Mouse (Mus musculus) fibroblast of lung, adult 2 months (primary cell): Measurements from ENCODE around the gene Gcn1l1.

Source experiments
- DNase-seq: peaks from one replicate; pipeline ENCODE4 v3.0.0-alpha.2; 2011; ENCODE audit warnings: low read depth

The Gcn1l1 gene

DNA sequence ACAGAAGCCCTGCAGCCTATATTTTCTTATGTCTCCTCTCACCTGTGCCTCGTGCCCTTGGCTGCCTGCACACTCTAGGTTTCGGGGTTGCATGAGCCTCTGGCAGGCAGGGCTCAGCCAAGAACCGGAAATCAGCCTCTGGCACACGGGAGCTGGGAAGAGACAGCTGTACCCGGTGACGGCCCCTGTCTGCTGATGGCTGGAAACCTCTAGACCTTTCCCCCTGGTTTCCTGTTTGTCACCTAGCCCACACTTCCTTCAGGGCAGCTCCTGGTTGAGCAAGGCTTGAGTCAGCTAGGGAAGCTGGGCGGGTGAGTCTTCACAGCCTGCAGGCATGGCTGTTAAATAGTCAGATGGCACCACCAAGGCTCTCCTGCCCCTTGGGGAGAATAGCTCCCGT is 30.2 kb upstream of the Gcn1l1 start:
- DNase-seq = no peak

GRCm38 (mm10) chr5:115535635-115536034 is 29.4 kb upstream of the Gcn1l1 start:
- DNase-seq = no peak

GRCm38 (mm10) chr5:115538017-115538692 is 26.9 kb upstream of the Gcn1l1 start:
- no peak for DNase-seq

DNA sequence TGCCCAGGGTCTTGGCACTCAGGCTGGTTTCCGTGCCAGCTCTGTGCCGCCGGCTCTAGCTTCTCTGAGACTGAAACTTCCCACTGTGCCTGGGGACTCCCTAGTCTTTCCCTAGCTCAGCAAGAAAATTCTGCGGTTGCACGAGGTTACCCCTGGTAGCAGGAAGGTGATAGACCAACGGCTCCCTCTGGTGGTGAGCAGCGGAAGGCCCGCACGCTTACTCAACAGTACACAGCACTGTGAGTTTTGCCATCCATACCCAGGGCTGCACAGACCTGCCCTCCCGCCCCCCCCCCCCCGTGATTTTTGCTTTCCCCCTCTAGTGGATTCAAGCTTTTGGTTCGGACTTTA is 26.4 kb upstream of the Gcn1l1 start:
- no peak for DNase-seq

DNA sequence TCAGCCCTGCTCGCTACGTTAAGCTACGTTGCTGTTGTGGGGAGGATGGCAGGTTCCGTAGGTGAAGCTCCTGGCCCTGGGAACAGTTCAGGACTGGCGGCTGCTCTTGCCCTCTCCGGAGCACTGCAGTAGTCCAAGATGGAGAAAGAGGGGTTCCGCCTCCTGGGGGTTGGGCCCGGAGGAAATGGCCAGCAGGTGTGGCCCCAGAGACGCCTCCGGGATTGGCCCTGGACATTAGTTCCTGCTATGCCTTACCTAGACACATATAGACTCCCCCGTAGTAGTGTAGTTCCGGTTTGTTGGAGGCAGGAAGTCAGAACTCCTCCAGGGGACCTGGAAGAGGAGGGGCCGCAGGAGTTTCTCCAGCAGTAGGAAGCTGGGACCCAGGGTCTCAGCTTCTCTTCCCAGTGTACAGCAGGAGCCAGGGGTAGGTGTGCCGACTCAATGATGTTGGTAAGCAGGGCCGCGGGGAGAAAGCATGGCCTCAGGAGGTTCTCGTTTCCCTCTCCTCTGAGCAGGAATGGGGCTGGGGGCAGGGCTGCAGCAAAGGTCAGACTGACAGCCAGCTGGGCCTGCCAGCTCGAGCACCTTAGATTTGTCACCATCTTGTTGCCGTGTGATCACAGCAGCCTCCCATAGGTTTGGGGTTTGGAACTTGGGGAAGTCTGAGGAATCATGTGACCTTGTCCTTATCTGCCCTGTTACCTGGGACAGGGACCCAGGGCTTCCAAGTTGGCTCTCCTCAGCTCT is 22.2 kb upstream of the Gcn1l1 start:
- DNase-seq = no peak

DNA sequence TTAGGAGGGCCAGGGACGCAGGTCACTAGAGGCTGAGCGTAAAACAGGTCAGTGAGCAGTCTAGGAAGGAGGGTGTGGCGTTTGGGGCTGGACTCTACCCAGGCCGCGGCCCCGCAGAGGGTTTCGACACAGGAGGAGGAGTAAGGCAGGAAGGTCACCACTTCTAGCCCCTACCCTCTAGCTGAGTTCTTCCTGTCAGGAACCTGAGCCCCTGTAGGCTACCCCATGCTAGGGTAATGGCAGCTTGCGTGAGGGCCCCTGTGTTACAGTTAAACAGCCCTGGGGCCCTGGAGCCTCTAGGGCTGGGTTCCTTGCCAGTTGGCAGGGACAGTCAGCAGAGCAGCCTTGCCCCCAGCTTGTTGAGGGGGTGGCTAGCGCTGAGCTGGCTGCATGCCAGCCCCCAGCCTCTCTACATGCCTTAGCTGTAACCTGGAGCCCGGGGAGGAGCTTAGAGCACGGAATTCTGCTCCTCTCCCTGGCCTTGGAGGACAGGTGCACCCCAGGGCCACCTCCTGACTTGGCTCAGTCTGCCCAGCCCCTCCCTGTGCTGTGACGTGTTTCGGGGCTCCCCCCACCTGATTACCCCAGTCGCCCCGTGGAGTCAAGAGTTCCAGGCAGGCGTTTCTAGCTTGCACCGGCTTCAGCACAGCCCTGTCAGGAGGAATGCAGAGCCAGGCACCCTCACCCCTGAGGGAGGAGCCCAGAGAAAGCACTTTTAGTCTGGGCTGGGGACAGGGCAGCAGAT is 21.4 kb upstream of the Gcn1l1 start:
- DNase-seq = no peak

- DNase-seq = no peak
Observed at GRCm38 (mm10) chr5:115544655-115545185, 20.3 kb upstream of the Gcn1l1 start.

DNA sequence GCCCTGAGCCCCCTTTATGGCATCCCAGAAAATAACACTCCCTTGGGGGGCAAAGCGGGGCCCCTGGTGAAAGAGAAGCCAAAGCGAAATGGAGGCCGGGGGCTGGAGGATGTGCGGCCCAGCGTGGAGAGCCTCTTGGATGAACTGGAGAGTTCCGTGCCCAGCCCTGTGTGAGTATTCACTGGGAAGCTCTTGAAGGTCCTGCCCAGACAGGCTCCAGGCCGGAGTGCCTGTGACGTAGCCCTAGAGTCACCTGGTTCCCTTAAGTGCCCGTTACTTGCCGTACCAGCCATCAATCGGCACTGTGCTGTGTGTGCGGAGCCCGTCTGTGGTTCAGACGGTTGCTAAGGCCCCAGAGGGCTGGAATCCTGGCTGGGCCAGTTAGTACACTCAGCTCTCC is 19.4 kb upstream of the Gcn1l1 start:
- DNase-seq = no peak

DNA sequence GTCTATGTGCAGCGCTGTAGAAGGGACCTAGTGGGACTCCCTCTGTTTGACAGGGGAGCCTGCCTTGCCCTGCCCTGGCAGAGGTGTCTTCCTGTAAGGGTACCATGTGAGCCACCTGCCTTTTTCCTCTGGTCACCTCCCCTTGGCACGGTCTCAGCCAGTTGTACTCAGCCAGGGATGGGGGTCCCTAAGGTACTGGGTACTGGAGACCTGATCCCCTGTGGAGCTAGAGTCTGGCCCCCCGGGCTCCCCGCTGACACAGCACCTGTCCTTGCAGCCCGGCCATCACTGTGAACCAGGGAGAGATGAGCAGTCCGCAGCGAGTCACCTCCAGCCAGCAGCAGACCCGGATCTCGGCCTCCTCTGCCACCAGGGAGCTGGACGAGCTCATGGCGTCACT is 18.5 kb upstream of the Gcn1l1 start:
- DNase-seq = no peak

DNA sequence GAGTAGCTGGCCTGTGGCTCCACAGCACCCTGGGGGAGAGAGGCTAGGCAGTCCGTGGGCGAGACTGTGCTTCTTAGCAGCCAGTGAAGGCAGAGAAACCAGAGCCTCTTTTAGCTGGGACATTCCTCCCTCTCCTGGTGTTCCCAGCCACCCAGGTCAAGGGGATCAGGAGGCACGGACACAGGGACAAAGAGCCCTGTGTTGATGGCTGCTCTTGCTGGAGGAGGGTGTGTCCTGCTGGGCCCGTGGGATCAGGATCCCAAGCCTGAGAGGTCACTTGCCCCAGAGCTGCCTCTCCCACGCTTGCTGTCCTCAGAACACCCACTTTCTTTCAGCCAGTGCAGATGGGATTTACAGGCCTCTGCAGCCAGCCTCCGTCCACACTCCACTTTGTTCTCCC is 18.0 kb upstream of the Gcn1l1 start:
- DNase-seq = no peak

- no peak for DNase-seq
Observed at GRCm38 (mm10) chr5:115547421-115547820, 17.6 kb upstream of the Gcn1l1 start.

DNA sequence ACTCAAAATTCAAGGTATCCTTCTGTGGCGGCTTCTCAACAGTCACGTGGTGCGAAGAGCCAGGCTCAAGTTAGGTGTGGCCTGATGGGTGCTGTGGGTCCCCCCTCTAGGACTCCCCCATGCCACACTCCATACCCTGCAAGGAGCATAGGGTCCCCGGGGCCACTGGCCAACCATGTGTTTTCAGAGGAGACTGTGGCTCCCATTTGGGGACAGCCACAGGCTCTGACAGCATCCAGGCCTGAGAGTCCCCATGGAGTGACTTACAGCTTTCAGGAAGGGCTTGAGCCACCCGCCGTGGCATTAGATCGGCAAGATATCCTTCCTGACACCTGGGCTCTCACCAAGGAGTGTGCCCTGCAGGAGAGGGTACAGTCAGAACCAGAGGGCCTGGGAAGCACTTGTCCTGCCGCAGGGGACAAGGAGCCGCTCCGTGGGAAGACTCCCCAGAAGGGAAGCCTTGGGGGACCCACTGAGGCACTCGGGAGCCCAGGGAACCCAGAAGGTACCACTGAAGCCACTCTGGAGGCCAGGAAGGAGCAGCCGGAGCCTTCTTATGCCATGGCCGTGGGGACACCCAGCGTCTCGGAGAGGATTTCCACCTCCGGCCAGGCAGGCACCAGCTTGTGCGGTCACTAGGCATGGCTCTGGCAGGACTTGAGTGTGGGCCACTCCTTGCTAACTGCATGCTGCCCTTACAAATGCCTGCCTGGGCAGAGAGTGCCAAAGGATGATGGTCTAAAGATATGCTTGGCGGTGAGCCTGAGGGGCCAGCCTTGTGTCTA is 16.4 kb upstream of the Gcn1l1 start:
- no peak for DNase-seq

DNA sequence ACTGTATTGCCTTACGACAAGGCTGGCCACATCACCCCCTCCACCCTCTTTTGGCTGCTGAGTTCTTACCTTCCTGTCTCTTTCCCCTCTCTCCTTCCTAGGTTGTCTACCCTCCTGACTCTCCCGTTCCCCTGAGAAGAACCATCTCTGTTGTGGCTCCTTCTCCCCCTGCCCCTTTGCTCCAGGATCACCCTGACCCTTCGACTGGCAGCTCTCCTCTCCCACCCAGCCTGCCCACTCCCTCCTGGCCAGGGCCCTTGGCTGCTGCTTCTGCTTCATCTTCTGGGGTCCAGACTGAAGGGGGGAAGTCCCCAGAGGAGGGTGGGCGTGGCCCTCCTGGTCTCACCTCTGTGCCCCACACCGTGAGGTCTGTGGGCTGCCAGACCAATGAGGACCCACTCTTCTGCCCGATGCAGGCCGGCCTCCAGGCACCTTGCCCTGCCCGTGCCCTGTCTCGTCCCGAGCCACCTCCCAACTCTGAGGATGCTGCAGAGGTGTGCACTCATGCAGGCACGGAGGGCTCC is 14.5 kb upstream of the Gcn1l1 start:
- DNase-seq = no peak

GRCm38 (mm10) chr5:115551386-115551785 is 13.7 kb upstream of the Gcn1l1 start:
- DNase-seq = no peak

DNA sequence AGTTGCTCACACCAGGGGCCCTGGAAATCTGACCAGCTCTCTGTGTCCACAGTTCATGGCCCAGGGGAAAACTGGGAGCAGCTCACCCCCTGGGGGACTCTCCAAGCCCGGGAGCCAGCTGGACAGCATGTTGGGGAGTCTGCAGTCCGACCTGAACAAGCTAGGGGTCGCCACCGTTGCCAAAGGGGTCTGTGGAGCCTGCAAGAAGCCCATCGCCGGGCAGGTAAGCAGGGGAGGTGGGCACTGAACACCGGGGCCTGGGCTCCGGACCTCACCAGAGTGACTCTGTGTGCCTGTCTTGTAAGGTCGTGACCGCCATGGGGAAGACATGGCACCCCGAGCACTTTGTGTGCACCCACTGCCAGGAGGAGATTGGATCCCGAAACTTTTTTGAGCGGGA is 13.3 kb upstream of the Gcn1l1 start:
- DNase-seq = no peak

GRCm38 (mm10) chr5:115553801-115554420 is 11.1 kb upstream of the Gcn1l1 start:
- DNase-seq = no peak

- no peak for DNase-seq
Observed at GRCm38 (mm10) chr5:115554536-115555291, 10.3 kb upstream of the Gcn1l1 start.

- no peak for DNase-seq
Observed at GRCm38 (mm10) chr5:115556217-115556616, 8.8 kb upstream of the Gcn1l1 start.

GRCm38 (mm10) chr5:115558182-115558794 is 6.8 kb upstream of the Gcn1l1 start:
- DNase-seq = no peak
